Mouse (Mus musculus) adrenal gland, adult 18-20 months (tissue): Measurements from ENCODE around the gene Anxa9. TPM values are rescaled to one million over a fixed set of nuclear protein-coding genes. Genes with fewer than 3 reads are reported as not detected.
"Not testable (repeated sequence)": the region's sequence is repeated elsewhere in the genome, so short reads cannot be mapped to it uniquely, and the experiment has no call there.

Experiments used
- DNase-seq, 2 experiments: peaks; one replicate each; pipeline ENCODE4 v3.0.0; 2021 to 2022; ENCODE audit warnings: low spot score in 2 of 2
- long read RNA-seq, 2 experiments: library from polyadenylated mRNA; stranded (forward); transcript quantifications; one replicate each; pipeline ENCODE4 v2.0.0; 2021
- total RNA-seq, 2 experiments: library from RNA; stranded (reverse); gene quantifications; 1 replicate in 1 of 2; 2 replicates in 1 of 2; pipeline ENCODE4 v1.2.3; 2021

The Anxa9 gene
- total RNA-seq, result 1 to 10 TPM; 1.4 to 1.7 TPM
- long read RNA-seq, experiment 1, partial matches to known transcripts, result 0 of 2 reads
- long read RNA-seq, experiment 1, other reads (novel, unspliced or antisense), result 2 of 2 reads
- long read RNA-seq, experiment 2, partial matches to known transcripts, result 0 of 2 reads
- long read RNA-seq, experiment 2, other reads (novel, unspliced or antisense), result 1 of 2 reads

DNA sequence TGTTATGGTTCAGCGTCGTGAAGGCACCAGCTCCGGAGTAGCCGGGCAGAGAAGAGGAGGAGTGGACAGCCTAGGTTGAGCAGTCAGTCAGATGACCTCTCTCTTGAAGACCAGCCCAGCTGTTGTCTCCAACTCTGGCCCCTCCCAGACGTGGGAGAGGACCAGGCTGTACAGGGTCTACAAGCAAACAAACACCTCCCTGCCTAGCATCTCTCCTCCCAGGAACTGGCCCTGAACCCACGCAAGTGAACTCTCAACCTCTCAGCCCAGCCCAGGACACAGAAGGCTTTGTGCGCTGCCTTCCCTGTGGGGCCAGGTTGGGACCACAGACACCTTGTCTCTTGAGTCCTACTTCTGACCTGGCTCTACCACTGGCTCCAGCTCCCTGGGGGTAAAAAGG, at the start of gene Anxa9:
Anxa9 (minus strand) TSS at position 77 of the 400 bp plus-strand sequence.
- DNase-seq, result no peak

DNA sequence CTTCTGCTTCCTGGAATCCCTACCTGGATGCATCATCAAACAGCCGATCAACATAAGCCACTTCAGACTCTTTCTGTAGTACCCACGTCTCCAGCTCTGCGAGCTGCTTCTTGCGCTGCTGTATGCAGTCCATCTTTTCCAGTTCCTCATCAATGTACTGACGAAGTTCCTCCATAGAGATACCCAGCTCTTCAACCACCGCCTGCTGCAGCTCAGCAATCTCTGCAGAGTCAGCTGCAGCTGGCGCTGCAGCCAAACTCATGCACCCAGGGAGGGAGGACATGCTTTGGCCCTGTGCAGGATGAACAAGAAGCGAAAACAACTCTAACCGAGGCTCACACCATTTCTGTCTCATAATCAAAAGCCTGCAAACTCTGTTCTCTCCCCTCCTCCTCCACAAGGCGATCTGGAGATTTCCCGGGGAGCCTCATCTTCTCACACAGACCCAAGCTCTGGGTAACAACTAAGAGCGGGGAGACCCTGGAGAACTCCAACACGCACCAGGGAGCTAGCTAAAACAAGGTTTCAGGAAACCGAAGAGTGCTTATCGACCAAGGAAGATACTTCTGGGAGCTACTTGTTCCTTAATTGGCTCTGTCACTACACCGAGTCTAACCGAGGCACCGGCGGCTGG, 49.1 kb upstream of the Anxa9 start:
- not testable (repeated sequence) for DNase-seq

- DNase-seq, result no peak
These were observed 42.5 kb upstream of the Anxa9 start for GRCm38 (mm10) chr3:95349491-95349890.

GRCm38 (mm10) chr3:95348343-95348742, 41.4 kb upstream of the Anxa9 start:
- DNase-seq, result not testable (repeated sequence)

DNA sequence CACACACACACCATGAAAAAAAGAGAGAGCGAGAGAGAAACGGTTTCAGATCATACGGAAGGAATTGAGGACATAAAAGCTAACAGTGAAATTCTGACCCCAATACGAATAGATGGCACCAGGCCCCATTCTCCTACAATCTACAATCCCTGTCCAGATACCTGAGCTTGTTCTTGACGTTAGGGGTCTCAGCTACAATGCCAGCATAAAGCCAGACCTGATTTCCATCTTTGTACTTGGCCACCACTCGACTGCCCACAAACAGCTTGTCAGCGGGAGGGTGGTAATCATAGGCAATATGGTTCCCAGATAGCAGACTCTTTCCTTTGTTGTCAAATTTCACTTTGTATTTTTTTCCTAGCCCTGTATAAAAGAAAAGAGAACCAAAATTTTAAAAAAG, 39.5 kb upstream of the Anxa9 start:
- no peak for DNase-seq

DNA sequence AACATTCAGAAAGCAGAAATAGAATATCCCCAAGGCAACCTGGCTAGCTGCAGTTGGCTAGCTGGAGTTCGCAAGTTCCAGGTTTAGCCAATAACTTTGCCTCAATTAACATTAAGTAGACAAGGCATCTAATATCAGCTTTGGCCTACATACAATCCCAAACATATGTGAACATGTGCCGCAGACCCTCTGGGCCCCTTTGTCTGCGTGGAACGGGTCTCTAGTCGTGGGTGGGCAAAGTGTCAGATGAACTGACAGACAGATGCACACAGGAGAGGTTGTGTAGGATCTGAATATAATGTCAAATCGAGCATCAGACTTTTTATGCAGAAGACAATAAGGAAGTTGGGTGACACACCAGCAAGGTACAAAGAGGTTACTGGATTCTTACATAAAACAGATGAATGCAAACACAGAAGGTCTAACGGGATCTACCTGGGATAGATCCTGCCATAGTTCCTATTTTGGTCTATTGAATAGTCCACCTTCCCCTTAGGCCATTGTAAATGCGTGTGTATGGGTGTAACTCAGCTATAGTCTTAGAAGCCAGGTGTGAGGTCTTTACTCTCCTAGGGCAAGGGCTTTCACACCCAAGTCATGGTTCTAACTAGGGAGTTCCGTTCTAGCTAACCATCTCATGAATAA, 36.5 kb upstream of the Anxa9 start:
- DNase-seq, result not testable (repeated sequence)

DNA sequence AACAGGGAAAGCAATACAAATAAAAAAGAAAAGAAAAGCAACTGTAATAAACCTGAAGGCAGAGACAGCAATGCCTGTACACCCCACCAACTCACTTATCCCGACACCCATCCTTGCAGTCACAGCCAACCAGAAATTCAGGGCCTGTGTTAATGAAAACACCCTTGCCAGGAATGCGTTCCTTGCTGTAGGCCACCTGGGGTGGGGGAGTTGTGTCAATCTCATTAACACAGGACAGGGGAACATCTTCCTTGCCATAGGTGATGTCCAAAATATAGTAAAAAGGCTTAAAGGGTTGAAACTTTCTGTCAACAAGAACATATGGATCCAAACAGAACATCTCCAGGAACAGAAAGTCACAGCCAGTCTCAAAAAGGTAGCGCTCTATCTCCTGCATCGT, 31.3 kb upstream of the Anxa9 start:
- DNase-seq, result no peak

DNA sequence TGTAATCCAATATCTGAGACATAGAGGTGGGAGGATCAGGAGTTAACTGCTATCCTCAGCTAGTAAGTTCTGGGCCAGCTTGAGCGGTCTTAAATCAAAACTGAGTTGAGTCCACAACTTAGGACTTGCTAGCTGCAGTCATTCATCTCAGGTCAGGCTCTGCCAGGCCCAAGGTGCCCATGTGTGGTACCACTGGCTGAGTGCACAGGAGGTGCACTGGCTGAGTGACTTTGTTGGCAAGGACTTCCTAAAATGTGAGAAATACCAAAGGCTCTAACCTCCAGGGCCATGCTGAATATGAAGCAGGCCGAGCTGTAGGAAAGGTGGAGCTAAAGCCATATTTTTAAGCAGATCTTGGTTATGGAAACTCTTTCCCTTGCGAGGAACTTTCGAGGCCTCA, 30.4 kb upstream of the Anxa9 start:
- DNase-seq, result no peak

DNA sequence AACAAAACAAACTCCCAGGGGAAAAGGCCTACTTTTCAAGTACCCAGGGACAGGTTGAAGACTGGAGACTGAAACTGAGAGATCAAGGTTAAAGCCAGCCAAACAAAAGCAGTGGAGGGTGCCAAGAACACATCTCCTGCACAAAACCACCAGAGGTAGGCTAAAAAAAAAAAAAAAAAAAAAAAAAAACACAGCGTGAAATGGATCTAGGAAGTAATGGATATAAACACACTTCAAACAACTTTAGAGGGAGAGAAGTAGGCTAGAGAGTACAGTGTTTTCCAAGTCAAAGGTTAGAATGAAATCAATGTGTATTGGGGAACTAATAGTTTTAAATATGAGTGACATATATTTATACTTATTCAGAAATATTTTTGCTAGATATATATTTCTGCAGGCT, 24.6 kb upstream of the Anxa9 start:
- DNase-seq, result no peak

DNA sequence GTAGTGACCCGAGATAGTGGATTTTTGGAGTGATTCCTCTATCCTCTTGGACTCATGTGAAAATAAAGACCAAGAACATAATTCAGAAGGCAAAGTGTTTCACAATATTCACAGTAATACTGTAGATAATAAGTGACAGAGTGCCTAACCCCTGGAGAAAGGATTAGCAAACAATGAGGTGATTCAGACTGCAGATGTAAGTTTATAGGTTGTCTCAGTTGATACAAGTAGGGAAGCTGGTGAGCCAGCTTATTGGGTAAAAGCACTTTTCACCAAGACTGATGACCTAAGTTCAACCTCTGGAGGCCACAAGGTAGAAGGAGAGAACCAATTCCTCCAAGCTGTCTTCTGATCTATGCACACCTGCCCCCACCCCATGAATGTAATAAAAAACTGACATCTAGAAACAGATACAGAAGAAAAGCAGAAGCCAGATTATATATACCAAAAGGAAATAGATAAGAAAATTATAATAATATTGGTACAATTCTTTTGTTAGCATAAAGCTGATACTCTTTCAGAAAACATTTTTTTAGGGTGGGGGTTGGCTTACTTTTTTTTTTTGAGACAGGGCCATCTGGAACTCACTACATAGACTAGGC, 21.9 kb upstream of the Anxa9 start:
- no peak for DNase-seq

GRCm38 (mm10) chr3:95324454-95325144, 17.6 kb upstream of the Anxa9 start:
- DNase-seq, result no peak

- no peak for DNase-seq
These were observed 16.5 kb upstream of the Anxa9 start for GRCm38 (mm10) chr3:95323429-95323828.

GRCm38 (mm10) chr3:95319701-95320625, 13.0 kb upstream of the Anxa9 start:
- DNase-seq, result no peak

DNA sequence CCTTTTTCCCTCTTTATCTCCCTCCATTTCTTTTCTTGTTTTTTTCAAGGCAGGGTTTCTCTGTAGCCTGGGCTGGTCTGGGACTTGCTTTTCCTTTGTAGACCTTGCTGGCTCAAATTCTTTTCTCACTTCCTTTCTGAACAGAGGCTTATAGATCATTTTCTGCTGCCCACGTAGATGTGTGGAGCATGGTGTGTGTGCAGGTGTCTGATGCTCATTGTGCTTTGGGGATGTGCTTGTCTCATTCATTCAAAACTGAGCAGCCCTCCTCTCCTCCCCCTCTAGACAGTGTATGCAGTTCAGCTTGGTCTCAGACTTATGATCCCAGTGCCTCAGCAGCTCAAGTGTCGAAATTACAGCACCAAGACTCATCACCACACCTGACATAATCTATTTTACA, 12.1 kb upstream of the Anxa9 start:
- no peak for DNase-seq

DNA sequence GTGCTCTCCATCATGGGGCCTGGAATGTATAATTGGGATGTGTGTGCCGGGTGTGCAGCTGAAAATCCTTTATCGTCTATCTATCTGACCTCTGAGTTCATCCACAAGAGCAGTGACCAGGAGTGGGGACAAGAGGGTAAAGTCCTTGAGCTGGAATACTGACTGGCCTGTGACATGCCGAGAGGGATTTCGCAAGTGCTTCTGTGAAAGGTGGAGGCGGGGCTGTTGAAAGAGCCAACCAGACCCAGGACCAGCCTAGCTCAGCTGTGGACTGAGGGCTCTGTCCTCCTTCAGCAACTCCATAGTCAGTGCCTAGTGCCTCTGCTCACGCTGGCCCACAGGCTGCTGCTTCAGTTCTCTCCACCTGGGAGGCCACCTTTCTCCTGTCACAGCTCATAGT, 11.6 kb upstream of the Anxa9 start:
- DNase-seq, result peak; percentile 55 to 69

DNA sequence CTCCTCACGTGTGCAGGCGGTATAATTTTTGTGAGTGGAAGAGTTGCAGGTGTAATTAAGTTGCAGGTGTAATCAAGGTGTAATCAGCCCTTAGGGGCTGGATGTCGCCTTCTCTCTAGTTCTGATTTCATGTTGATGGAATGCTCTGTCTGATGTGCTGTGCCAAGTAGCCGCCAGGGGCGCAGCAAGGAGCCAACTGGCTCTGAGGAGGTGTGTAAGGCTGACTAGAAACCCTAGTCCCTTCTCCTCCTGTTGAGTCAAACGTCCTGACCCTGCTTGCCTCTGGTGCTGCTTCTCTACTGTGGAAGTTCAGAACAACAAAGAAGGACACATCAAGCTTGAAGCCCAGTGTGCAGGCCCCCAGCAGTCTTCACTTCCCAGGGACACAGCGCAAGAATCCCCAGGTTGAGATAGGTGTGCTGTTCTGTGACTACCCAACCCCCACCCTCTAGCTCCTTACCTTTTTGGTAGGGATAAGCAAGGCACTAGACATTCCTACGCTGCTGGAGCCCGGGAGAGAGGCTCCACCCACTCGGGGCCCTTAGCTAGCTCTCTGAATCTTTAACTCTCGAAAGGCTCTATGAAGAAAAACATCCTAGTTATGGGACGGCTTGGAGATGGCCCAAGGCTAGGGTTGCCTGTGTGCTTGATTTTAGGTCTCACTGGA, 10.6 kb upstream of the Anxa9 start:
- DNase-seq, result peak in 1 of 2 experiments; percentile 46

DNA sequence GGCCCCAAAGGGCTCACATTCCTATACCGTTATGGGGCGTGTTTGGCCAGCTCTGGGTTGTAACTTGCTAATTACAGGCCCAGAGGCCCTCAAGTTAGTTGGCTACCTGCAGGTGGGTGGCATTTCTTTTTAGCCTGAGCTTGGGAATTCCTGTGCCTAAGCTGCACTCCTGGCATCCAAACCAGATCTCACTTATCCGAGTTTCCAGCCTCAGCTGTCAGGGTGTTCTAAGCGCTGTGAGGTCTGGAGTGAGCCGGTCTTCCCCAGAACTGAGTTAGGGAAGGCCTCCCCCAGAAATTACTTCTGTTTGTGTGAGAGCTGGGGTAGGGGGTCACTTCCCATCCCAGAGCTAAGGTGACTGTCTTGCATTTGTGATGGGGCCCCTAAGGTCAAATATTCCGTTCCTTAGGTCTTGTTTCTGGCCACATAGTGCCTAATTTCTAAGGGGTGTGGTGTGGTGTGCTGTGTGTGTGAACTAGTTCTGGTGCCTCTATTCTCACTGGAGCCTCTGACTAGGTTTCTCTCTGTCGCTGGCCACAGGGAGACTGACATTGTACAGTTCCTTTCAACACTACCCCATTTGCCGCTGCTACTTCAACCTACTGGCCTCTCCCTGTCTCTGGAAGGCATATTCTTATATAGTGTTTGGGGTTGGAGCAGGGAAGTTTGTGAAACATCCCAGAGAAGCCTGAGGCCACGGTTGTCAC, 9.0 kb upstream of the Anxa9 start:
- DNase-seq, result no peak

DNA sequence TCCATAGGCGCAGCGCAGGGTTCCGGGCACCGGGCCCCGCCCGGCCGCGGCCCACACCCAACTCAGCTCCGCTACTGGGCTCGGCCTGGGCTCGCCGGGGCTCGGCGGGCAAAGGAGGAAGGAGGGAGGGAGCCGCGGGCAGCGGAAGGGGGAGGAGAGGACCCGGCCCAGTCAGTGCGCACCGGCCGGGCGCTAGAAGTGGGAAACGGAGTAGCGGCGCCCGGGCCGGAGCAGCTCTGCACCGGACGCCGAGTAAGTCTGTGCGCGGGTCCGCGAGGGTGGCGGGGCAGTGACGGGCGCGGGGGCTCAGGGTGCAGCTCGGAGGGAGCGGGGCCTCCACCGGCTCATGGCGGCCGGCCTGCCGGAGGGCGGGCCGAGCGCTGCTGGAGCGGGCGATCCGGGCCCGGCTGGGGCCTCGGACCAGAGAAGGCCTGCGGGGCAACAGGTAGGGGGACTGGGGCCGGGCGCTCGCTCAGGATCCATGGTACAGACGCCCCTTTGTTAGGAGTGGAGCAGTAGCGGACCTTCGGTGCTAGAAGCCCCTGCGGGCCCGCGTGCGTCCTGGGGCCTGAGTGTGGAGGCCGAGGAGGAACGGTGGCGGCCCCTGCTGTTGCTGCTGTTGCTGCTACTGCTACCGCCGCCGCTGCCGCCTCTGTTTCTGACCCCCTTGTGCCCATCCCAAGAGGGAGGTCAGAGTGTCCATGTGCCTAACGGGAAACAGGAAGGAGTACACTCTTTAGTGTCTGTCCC, 8.3 kb upstream of the Anxa9 start:
- DNase-seq, result peak; percentile 94 to 95
